Mouse (Mus musculus) heart, embryonic 12.5 days (tissue): Measurements from ENCODE around the gene Pla2g15. TPM values are rescaled to one million over a fixed set of nuclear protein-coding genes. Genes with fewer than 3 reads are reported as not detected.
A peak's percentile ranks its signal among the peaks of the same experiment; 100 is the strongest.

Experiments
- ATAC-seq: fragments of 200-750 bp; cut with Nextera tagmentation; 2 replicates; pipeline ENCODE4 v1.8.0; 2017; ENCODE audit warnings: moderate TSS enrichment, moderate library complexity; ENCODE audit not compliant: insufficient number of reproducible peaks, low FRiP score
- H3K27ac ChIP-seq: fragments of 300-500 bp; sonication (generic); 2 replicates; pipeline ENCODE4 v1.5.1; 2016; ENCODE audit warnings: mild to moderate bottlenecking, moderate library complexity; ENCODE audit not compliant: poor library complexity, severe bottlenecking
- H3K27me3 ChIP-seq: fragments of 300-500 bp; sonication (generic); replicated peaks from 2 replicates; pipeline ENCODE4 v1.6.1; 2016; ENCODE audit warnings: mild to moderate bottlenecking, moderate library complexity
- H3K36me3 ChIP-seq: fragments of 300-500 bp; sonication (generic); 2 replicates; pipeline ENCODE4 v1.6.1; 2016; ENCODE audit warnings: mild to moderate bottlenecking, moderate library complexity
- H3K4me1 ChIP-seq: fragments of 300-500 bp; sonication (generic); replicated peaks from 2 replicates; pipeline ENCODE4 v1.6.1; 2016; ENCODE audit warnings: mild to moderate bottlenecking
- H3K4me2 ChIP-seq: fragments of 300-500 bp; sonication (generic); 2 replicates; pipeline ENCODE4 v1.6.1; 2016; ENCODE audit warnings: mild to moderate bottlenecking, moderate library complexity
- H3K4me3 ChIP-seq: fragments of 300-500 bp; sonication (generic); 2 replicates; pipeline ENCODE4 v1.5.1; 2016; ENCODE audit warnings: mild to moderate bottlenecking
- H3K9ac ChIP-seq: fragments of 300-500 bp; sonication (generic); 2 replicates; pipeline ENCODE4 v1.6.1; 2016; ENCODE audit warnings: mild to moderate bottlenecking, moderate library complexity
- H3K9me3 ChIP-seq: fragments of 300-500 bp; sonication (generic); replicated peaks from 2 replicates; pipeline ENCODE4 v1.6.1; 2016; ENCODE audit warnings: mild to moderate bottlenecking, moderate library complexity
- WGBS: fragments of 180-500 bp; shearing (Covaris S2); methylation state at CpG from one replicate; pipeline ENCODE4 v1.1.7; 2016; 5-methylcytosine and 5-hydroxymethylcytosine counted together
- polyA plus RNA-seq: library from polyadenylated mRNA; unstranded; fragments of >200 nt; fragmentation: Nextera tagmentation; extraction: Ambion mirVana; gene quantifications from 2 replicates; pipeline ENCODE4 v1.2.1, GENCODE M21; 2016

The Pla2g15 gene
- polyA plus RNA-seq, 1 experiment from 2014 or later: 10.5 TPM

DNA sequence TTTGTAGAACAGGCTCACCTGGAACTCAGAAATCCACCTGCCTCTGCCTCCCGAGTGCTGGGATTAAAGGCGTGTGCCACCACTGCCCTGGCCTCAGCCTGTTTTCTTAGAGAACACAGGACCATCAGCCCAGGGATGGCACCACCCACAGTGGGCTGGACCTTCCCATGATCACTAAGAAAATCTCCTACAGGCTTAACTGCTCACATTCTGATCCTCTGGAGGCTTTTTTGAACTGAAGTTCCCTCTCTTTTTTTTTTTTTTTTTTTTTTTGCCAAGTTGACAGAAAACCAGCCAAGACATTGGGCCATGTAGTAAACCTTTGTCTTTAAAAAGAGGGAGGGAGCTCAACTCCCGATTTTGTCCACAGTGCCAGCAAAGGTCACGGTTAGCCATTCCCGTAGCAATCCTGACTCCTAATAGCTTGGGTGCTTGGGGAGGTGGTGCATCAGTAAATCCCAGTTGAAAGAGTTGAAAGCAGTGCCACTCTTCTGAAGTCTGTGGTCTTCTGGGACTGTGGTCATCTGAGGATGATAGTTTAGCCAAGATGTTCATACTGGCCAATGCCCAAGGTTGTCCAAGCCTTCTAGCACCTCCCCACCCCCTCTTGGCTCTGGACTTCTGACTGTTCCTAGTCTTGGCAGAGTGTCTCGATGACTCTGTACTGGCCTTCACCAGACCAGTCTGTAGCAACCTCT lies 2.2 kb upstream of the Pla2g15 start:
- Histone ChIP-seq H3K9ac (no peak overlapping the region), H3K4me3 (no peak overlapping the region), H3K36me3 (no peaks in the 10 kb centered on the region), H3K4me2 (no peak overlapping the region), H3K27me3 (no peaks in the 10 kb centered on the region), H3K4me1 (peaks cover 23% of the 10 kb centered on the region), H3K27ac (no peak overlapping the region), H3K9me3 (no peaks in the 10 kb centered on the region)
- ATAC-seq: no peak
- 78% methylated on average over 6 of the region's 6 CpGs for WGBS

DNA sequence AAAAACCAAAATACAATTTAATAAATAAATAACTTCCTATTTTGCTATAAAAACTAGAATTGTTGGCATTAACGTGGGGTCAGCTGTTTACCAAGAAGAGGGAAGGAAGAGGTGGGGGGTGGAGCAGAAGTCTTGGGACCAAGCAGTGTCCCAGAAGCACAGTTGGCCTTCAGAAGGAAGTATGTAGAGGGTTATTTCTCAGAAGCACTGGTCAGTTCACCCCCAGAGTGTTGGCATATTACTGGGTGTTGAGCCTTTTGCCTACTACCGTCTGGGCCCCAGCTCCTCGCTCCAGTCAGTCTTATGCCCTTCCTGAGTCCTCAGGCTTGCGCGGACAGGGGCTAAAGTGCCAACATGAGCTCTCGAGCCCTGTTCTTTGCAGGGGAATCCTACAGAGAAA lies 1.2 kb upstream of the Pla2g15 start:
- Histone ChIP-seq H3K4me2 (no peak overlapping the region), H3K27me3 (no peaks in the 10 kb centered on the region), H3K9ac (no peak overlapping the region), H3K27ac (no peak overlapping the region), H3K4me3 (no peak overlapping the region), H3K4me1 (peaks cover 30% of the 10 kb centered on the region), H3K9me3 (no peaks in the 10 kb centered on the region), H3K36me3 (0 out of 2 replicates have a peak, but pooled peaks cover 4% of the 10 kb centered on the region)
- ATAC-seq: no peak
- 91% methylated on average over 6 of the region's 6 CpGs for WGBS

DNA sequence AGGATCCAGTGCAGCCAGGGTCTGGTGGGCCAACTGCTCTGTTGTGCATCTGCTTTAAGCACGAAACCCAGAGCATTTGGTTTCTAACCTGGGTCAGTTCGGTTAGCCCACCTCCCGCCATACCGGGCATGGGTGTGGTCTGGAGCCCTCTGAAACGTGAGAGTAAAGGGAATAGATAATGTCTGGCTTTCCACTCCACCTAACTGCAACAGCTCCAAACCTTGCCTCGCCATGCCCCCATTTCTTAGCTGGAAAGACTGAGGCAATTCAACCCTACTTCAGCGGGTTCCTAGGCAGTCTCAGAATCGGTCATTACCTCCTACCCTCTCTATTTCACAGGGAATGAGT lies 428 bp downstream of the Pla2g15 start:
- no peaks in the 10 kb centered on the region for H3K9me3 ChIP-seq
- H3K27ac ChIP-seq: no peak overlapping the region; the same call in 1 of the 2 replicates
- H3K4me3 ChIP-seq: peak overlapping the region; percentile 85
- H3K9ac ChIP-seq: peak overlapping the region; percentile 82
- peaks cover 14% of the 10 kb centered on the region; the same call in 1 of the 2 replicates for H3K36me3 ChIP-seq
- no peaks in the 10 kb centered on the region for H3K27me3 ChIP-seq
- peaks cover 30% of the 10 kb centered on the region for H3K4me1 ChIP-seq
- 18% methylated on average over 8 of the region's 8 CpGs for WGBS
- peak; percentile 31; the same call in 1 of the 2 replicates for ATAC-seq
- peak overlapping the region; percentile 81 for H3K4me2 ChIP-seq

DNA sequence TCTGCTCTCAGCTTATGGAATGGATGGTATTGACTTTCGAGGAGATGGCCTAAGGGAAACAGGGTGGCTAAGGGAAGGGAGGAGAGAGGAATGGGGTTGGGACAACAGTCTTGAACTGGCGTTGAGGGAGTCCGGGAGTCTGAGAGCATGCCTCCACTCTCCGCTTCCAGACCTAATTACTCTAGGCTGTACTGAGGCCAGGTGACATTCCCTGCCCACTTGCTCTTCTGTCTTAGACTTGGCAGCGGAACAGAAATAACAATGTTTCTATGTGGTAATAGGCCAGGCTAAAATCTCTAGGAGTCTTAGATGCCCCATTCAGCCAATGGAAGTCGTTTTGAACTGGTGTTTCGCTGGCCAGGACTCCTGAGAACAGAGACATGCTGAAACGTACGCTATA lies 842 bp downstream of the Pla2g15 start:
- peak overlapping the region; percentile 85 for H3K4me3 ChIP-seq
- ATAC-seq: no peak
- H3K27me3 ChIP-seq: no peaks in the 10 kb centered on the region
- H3K9me3 ChIP-seq: no peaks in the 10 kb centered on the region
- H3K4me2 ChIP-seq: peak overlapping the region; percentile 81
- H3K27ac ChIP-seq: no peak overlapping the region
- WGBS: 81% methylated on average over 9 of the region's 9 CpGs
- H3K4me1 ChIP-seq: peaks cover 30% of the 10 kb centered on the region
- H3K36me3 ChIP-seq: peaks cover 16% of the 10 kb centered on the region
- H3K9ac ChIP-seq: peak overlapping the region; percentile 82; the same call in 1 of the 2 replicates

DNA sequence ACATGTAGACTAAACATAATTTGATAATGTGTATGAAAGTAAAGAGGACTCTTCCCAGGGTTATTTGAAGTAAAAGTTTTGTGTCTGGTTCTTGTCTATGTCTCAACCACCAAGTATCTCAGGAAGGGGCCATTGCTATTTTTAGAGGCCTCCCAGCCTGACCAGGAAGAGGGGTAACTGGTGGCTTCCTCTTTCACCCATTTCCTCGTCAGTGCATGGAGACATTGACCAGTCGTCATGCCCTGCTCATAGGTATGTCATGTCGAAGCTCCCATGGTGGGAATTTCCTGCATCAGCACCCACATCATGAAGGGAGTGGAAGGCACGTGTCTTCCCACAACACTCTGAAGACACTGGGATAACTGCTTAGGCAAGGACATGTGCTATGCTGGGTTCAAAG lies 2.7 kb downstream of the Pla2g15 start:
- ATAC-seq: no peak
- Histone ChIP-seq H3K27ac (no peak overlapping the region), H3K9me3 (no peaks in the 10 kb centered on the region), H3K4me1 (peaks cover 30% of the 10 kb centered on the region), H3K36me3 (peaks cover 25% of the 10 kb centered on the region), H3K4me3 (no peak overlapping the region), H3K9ac (no peak overlapping the region), H3K27me3 (no peaks in the 10 kb centered on the region), H3K4me2 (no peak overlapping the region)
- WGBS: 32% methylated on average over 4 of the region's 4 CpGs

DNA sequence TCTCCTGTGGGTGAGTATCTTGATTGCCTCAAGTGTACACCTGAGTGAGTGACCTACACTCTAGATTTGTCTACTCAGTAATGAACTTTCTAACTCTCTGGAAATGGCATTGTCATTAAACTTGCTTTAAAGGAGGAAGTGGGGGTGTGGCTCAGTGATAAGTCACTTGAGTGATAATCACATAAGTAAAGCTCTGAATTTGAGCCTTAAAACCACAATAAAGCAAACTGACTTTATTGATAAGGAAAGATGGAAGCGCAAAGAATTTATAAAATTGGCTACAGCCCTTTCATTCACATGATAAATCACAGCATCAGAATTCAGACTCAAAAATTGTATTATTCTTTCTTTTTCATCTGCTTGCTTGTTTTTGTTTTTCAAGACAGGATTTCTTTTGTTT lies 7.2 kb downstream of the Pla2g15 start:
- no peak overlapping the region for H3K27ac ChIP-seq
- no peaks in the 10 kb centered on the region for H3K27me3 ChIP-seq
- no peak overlapping the region for H3K9ac ChIP-seq
- H3K9me3 ChIP-seq: no peaks in the 10 kb centered on the region
- H3K4me1 ChIP-seq: peaks cover 15% of the 10 kb centered on the region
- H3K4me2 ChIP-seq: no peak overlapping the region
- 91% methylated on average over 1 of the region's 1 CpGs for WGBS
- no peak for ATAC-seq
- H3K4me3 ChIP-seq: no peak overlapping the region
- peaks cover 56% of the 10 kb centered on the region for H3K36me3 ChIP-seq

DNA sequence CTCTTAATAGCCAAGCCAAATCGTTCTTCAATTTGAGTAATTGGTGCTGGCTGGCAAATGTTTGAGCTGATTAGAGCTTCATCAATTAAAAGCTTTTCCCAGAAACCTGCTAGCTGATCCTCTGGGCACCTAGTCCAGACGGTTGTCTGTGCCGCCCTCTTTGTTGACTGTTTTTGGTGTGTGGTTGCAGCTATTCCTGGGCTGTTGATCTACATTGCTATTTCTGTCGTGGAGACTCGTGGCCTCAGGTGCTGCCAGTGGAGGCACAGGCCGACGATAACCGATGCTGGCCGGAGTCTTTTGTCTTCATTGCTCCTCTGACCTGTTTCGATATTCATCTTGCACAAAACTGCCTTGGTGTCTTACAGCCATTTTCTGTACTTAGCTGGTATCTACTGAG lies 8.2 kb downstream of the Pla2g15 start:
- no peak overlapping the region for H3K9ac ChIP-seq
- H3K4me2 ChIP-seq: no peak overlapping the region
- ATAC-seq: no peak
- H3K27me3 ChIP-seq: no peaks in the 10 kb centered on the region
- WGBS: 63% methylated on average over 10 of the region's 10 CpGs
- H3K27ac ChIP-seq: no peak overlapping the region
- peaks cover 65% of the 10 kb centered on the region for H3K36me3 ChIP-seq
- no peaks in the 10 kb centered on the region for H3K9me3 ChIP-seq
- no peak overlapping the region for H3K4me3 ChIP-seq
- H3K4me1 ChIP-seq: peaks cover 5% of the 10 kb centered on the region; the same call in 1 of the 2 replicates

DNA sequence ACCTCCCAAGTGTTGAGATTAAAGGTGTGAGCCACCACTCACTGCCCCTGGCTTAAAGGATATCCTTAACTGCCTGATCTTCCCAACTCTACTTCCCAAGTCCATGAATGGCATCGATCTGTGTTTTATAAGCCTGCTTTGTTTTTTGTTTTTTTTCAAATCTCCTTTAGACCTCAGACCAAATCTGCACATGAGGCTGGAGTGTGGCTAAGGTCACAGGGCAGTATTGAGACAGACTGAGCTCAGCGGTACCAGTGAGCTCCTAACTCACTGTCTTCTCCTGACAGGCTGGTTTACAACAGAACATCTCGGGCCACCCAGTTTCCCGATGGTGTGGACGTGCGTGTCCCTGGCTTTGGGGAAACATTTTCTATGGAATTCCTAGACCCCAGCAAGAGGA lies 9.7 kb downstream of the Pla2g15 start:
- no peaks in the 10 kb centered on the region for H3K27me3 ChIP-seq
- 83% methylated on average over 6 of the region's 6 CpGs for WGBS
- H3K4me1 ChIP-seq: 0 out of 2 replicates have a peak, but pooled peaks cover 2% of the 10 kb centered on the region
- H3K36me3 ChIP-seq: peaks cover 66% of the 10 kb centered on the region
- H3K4me3 ChIP-seq: no peak overlapping the region
- H3K9ac ChIP-seq: no peak overlapping the region
- no peak overlapping the region for H3K4me2 ChIP-seq
- ATAC-seq: no peak
- H3K27ac ChIP-seq: no peak overlapping the region
- H3K9me3 ChIP-seq: no peaks in the 10 kb centered on the region

DNA sequence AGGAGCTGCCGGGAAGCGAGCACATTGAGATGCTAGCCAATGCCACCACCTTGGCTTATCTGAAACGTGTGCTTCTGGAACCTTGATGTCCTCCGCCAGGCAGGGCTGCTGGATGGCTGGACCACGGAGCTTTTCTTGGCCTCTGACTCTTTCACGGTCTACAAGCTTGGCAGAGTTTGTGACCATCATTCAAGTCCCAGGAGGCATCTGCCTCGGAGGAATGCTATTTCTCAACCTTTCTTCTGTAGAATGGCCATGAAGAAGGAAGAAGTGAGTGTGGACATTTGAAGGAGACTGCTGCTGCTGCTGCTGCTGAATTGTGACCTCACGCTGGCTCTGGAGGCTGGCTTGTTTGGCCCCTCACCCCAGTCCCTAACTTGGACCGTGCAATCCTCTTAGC lies 13.1 kb downstream of the Pla2g15 start:
- Histone ChIP-seq H3K9ac (no peak overlapping the region), H3K4me3 (no peak overlapping the region), H3K4me2 (no peak overlapping the region), H3K36me3 (peaks cover 48% of the 10 kb centered on the region), H3K9me3 (no peaks in the 10 kb centered on the region), H3K27ac (no peak overlapping the region), H3K4me1 (peaks cover 13% of the 10 kb centered on the region), H3K27me3 (no peaks in the 10 kb centered on the region)
- ATAC-seq: no peak
- WGBS: 84% methylated on average over 9 of the region's 9 CpGs

DNA sequence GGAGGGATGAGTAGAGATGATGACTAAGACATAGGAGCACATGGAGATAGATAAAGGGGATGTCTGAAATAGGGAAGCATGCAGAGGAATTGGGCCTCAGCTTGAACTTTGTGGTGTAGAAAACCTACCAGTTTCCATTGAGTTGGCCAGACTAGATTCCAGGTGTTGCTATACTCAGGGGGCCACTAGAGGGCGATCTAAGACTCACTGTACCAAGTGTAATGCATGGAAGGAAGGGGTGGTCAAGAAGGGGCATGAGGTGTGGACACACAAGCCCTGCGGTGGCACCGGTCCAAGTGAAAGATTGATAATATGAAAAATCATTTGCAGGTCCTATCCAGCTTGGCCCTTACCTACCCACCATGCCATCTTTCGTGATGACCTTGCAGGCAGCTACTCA lies 15.3 kb downstream of the Pla2g15 start:
- peaks cover 21% of the 10 kb centered on the region for H3K4me1 ChIP-seq
- H3K9ac ChIP-seq: no peak overlapping the region
- H3K27me3 ChIP-seq: no peaks in the 10 kb centered on the region
- no peak overlapping the region for H3K4me2 ChIP-seq
- no peaks in the 10 kb centered on the region for H3K9me3 ChIP-seq
- ATAC-seq: no peak
- H3K36me3 ChIP-seq: peaks cover 41% of the 10 kb centered on the region
- 50% methylated on average over 4 of the region's 4 CpGs for WGBS
- no peak overlapping the region for H3K4me3 ChIP-seq
- no peak overlapping the region for H3K27ac ChIP-seq

DNA sequence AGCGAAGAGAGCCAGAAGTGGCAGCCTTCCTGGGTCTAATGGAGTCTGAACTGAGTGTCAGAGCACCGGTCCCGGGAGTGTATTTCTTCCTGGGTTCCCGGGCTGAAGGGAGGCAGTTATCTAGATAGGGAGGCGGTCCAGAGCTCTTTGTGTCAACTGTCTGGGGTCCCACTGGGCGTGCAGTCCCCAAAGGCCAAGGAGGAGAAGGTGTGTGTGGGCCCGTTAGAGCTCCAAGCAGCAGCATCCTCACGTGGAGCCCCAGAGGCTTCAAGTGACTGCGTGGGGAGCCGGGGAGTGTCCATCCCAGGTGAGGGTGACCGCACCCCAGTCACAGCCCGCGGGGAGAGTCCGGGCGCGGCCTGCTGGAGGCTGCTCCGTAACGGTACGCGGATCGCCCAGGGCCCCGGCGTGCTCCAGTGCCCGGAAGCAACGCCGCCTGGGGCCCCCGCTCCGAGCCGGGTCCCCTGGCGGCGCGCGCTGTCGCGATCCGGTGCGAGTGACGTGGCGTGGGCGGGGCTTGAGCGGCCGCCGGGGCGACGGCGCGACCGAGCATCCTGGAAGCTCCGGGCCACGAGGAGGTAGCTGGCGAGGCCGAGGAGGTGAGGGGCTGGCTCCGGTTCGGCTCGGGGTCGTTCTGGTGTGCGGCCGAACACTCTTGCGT lies 18.3 kb downstream of the Pla2g15 start, which contains the start of gene Slc7a6:
TSS of gene Slc7a6 (plus strand) at position 502 of the 661 bp plus-strand sequence.
- ATAC-seq: peak; percentile 92
- Histone ChIP-seq H3K27me3 (no peaks in the 10 kb centered on the region), H3K9me3 (no peaks in the 10 kb centered on the region), H3K4me2 (peak within 1 kb of the TSS; percentile 87), H3K27ac (peak within 1 kb of the TSS; percentile 90), H3K4me1 (peaks cover 21% of the 10 kb centered on the region), H3K4me3 (peak within 1 kb of the TSS; percentile 87), H3K9ac (peak within 1 kb of the TSS; percentile 92), H3K36me3 (peaks cover 15% of the 10 kb centered on the region)
- under 1% methylated on average over 59 of the region's 59 CpGs for WGBS
